Mouse (Mus musculus): ENCODE measurements around the gene Kif5c. TPM values are rescaled to one million over a fixed set of nuclear protein-coding genes. Genes with fewer than 3 reads are reported as not detected.

The Kif5c gene
- total RNA-seq, 2 experiments from 2014 or later, result 531 to 546 TPM

DNA sequence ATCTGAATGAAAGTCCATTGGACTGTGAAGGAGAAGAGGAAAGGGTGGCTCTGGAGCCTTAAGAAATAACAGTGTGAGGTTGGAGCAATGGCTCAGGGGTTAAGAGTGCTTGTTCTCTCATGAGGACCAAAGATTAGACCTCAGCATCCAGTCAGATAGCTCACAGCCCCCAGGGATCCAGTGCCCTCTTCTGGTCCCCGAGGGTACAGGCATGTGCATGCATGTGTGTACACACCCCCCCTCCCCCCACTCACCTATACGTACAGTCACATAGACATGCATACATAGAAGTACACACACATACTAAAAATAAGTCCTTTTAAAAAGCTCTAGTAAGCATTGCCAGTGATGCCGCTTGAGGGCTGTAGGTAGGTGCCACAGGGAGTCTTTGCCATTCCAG is 91.1 kb downstream of the Kif5c start:
- intact Hi-C loops (cut with DNase I), result loop anchor here (5.0 kb wide), 1 partner anchor 88 kb away; no protein-coding TSS in a partner anchor
- DNase-seq (ENCODE audit: extremely low spot score in 1 of 2, low spot score in 2 of 2), result no peak

DNA sequence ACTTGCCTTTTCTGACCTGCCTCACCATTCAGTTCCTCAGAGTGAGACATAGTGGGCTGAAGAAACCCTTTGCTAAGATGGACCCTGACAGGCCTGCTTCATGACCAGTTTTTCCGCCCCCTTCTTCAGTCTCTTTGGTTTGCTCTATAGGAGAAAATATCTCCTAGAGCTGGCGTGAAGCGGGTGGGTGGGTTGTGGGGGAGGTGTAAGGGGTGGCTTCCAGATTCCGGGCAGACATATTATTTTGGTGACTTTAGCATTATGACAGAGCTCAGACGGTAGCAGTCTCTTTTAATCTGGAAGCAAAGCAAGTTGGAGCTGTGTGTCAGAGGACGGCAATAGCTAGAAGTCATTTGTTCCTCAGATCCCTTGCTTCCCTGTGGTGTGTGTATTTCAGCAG is 92.6 kb downstream of the Kif5c start:
- intact Hi-C loops (cut with DNase I), result loop anchor here (5.0 kb wide), 1 partner anchor 89 kb away; no protein-coding TSS in a partner anchor
- DNase-seq (ENCODE audit: extremely low spot score in 1 of 2, low spot score in 2 of 2), result no peak

DNA sequence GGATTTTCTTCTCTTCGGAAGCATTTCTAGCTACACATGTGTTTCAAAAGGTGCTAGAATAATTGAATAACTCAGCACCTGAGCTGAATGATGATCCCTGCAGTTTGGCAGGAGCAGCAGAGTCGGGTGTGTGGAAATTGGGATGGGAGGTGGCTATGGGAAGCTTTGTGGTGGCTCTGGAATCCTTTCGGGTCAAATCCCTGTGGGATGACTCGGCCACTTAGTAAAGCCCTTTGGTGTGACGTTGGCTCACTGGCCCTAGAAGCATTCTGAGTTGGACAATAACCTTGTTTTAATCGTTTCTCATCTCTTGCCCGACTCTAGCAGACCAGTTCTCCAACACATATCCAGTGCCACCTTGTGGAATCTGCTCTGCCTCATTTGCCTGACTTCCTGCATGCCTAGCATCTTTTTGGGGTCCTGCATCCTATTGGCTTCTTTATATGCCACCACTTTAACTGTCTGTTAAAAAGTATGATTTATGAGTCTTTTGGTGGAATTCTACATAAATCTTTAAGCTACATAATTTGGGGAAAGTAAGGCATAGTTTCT is 93.3 kb downstream of the Kif5c start:
- intact Hi-C loops (cut with DNase I), result loop anchor here (5.0 kb wide), 1 partner anchor 90 kb away; no protein-coding TSS in a partner anchor
- DNase-seq (ENCODE audit: extremely low spot score in 1 of 2, low spot score in 2 of 2), result no peak

DNA sequence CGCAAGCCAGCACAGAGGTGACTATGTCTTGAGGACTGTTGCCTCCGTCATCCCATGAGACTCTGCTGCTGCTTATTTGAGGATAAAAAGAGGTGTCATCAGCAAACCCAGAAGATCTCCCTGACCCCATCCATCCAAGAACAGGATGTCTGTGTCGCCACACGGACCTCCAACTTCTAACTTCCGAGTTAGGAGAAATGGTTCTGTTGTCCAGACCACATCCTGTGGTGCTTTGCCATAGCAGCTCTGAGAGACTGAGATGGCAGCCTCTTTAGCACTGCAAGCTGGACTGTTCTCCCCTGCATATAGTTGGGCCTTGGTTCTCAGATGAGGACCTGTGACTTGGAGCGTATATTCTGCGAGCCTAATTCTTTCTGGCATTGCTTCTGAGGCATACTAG is 97.4 kb downstream of the Kif5c start:
- no peak for DNase-seq (ENCODE audit: extremely low spot score in 1 of 2, low spot score in 2 of 2)
- intact Hi-C loops (cut with DNase I), result no loop called here

DNA sequence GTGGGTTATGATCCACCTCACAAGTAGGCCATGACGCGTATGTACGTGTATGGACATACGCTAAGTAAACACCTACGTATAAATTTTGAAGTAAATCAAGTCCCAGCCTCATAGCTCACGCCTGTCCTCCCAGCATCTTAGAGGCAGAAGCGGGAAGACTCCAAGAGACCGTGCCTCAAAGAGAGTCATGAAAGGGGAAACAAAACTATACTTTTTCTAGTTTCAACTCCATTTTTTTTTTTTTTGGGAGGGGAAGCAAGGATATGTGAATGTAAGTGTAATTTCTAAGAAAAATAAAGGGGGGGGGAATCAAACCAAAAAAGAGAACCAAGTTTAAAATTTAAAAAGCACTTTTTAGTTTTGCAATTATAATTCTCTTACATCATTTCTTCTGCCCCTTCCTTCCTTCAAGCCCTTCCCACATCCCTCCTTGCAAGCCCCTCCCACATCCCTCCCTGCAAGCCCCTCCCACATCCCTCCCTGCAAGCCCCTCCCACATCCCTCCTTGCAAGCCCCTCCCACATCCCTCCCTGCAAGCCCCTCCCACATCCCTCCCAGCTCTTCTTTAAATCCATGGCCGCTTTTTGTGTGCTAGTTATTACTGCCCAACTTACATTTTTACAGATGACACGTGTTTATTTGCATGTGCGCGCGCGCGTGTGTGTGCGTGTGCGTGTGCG is 98.5 kb downstream of the Kif5c start:
- intact Hi-C loops (cut with DNase I), result no loop called here
- DNase-seq (ENCODE audit: extremely low spot score in 1 of 2, low spot score in 2 of 2), result no peak

DNA sequence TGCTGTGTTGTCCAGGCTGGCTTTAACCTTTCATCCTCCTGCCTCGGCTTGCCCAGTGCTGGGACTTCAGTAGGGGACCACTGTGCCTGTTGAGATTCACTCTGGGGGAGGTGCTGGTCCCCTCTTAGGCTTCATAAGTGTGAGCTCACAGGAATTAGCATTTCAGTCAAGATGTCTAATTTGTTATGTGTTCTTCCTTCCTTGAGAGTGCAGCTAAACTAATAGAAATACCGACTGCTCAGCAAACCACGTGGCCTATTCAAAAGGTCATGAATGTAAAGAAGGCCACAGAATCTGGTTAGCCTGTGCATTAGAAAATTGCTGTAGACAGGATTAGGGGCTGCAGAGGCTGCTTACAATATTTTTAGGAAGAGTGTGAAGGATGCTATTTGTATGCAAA is 99.4 kb downstream of the Kif5c start:
- DNase-seq (ENCODE audit: extremely low spot score in 1 of 2, low spot score in 2 of 2), result no peak
- intact Hi-C loops (cut with DNase I), result no loop called here

DNA sequence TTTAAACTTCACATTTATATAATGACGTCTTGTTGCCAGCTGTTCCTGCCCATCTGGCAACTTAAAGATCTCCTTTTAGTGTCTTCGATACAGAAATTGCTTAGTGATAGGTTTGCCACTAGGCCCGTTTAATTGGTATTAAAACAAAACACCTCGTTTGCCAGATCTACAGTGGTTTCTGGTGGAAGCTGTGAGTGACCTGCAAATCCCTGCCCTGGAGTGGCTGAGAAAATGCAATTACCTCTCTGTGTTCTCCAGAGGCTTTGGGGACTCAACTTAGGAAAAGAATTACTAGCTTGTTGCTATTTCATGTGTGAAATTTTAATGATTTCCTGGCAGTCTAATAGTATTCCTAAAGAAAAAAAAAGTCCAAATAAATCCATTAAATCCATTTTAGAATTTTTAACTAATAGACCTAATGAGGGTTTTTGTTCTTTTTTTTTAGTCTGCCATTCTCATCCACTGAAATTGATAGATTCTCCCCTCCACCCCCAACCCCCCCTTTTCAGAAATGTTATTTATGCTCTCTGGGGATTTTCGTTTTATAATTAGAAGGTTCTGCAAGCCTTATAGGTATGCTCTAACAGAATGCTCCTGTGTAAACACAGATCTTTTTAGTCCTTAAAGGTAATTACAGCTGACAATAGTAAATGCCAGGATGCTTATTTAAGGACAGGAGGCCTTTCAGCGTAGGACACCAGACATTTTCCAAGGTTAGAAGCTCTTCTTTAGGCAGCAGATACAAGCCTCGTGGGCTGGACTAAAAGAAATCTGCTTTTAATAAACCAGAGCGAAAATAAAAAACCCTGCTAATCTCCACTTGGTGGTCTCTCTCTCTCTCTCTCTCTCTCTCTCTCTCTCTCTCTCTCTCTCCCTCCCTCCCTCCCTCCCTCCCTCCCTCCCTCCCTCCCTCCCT is 100.1 kb downstream of the Kif5c start:
- DNase-seq (ENCODE audit: extremely low spot score in 1 of 2, low spot score in 2 of 2), result no peak

DNA sequence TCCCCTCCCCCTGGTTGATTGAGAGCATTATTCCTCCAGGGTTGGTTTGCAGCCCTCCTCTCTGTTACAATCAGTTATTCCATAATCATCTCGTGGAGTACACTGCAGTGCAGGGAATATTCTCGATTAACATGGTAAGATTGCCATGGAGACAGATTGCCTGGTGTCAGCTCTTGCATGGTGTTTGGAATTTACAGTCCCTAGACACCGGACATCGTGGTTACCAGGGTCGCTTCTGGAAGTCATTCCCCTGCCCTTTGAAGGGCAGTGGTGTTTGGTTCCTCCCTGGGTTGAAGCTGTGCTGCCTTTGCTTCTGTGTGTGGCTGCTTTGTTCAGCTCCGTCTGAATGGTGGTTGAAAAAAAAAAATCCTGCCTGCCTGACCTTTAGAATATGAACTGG is 100.8 kb downstream of the Kif5c start:
- no peak for DNase-seq (ENCODE audit: extremely low spot score in 1 of 2, low spot score in 2 of 2)
- intact Hi-C loops (cut with DNase I), result loop anchor here (10.0 kb wide), 1 partner anchor 165 kb away; no protein-coding TSS in a partner anchor

More for the DNA sequence above, 100.1 kb downstream of the Kif5c start:
- intact Hi-C loops (cut with DNase I), result no loop called here

DNA sequence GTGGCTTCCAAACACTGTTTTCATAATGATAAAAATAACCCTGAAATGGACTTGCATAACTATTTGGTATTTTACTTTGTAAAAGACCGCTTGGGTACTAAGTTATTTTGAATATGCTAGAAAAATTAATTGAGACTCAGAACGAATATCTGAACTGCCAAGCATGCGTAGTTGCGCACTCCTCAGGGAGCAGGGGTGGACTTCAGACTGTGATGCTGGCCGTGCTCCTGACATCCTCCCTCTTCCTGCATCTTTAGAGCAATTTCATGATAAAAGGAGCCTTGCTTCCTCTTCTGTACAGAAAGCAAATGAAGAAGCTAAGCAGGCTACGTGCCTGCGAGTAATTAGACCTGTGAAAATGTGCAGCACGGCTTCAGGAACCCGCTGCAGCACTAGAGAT is 101.2 kb downstream of the Kif5c start:
- intact Hi-C loops (cut with DNase I), result loop anchor here (10.0 kb wide), 1 partner anchor 166 kb away; no protein-coding TSS in a partner anchor
- DNase-seq (ENCODE audit: extremely low spot score in 1 of 2, low spot score in 2 of 2), result no peak

DNA sequence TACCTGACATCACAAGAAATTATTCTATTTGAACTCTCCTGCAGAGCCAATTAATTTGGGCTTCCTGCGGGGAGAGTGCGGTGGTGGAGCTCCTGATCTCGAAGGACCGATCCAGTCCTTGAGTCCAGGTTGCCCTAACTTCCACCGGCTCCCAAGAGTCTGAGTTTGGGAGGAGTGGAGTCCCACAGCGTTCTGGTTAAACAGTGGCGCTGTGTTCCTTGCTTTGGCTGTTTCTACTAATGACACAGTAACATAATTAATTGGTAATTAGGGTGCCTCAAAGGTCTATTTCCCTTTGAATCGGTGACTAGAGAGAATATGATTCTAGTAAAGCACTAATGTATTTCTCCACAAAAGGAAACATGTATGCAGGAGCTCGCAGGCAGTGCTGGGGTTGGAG is 103.2 kb downstream of the Kif5c start:
- intact Hi-C loops (cut with DNase I), result loop anchor here (10.0 kb wide), 1 partner anchor 168 kb away; no protein-coding TSS in a partner anchor
- DNase-seq (ENCODE audit: extremely low spot score in 1 of 2, low spot score in 2 of 2), result no peak

DNA sequence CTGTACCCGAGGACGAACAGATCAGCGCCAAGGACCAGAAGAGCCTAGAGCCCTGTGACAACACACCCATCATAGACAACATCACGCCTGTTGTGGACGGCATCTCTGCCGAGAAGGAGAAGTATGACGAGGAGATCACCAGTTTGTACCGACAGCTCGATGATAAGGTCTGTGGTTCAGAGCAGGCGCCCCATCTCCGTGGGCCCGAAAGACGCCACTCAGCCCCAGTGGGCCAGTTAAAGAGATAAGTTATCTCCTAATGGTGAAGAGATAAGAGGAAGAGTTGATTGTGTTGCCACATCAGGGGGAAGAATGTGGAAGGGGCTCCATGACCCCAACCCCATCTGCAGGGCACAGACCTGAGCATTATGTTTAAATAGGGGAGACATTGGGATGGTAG is 103.9 kb downstream of the Kif5c start:
- DNase-seq (ENCODE audit: extremely low spot score in 1 of 2, low spot score in 2 of 2), result no peak
- intact Hi-C loops (cut with DNase I), result loop anchor here (10.0 kb wide), 1 partner anchor 168 kb away; no protein-coding TSS in a partner anchor

DNA sequence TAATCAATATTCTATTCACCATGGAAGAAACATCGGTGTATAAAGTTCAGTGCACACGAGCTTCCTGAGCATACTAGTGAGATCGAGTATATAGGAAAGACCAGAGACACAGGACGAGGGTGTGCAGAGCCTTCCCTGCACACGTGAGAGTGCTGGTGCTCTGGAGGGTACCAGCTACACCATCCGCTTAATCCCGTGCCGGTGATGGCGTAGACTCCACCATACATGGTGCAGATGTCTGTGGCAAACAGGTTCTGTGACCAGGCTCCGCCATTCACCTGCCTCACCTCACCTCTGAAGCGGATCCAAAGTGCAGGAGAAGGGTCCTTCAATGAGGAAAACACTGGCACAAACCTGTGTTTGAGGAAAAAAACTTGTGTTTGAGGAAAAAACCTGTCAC is 107.6 kb downstream of the Kif5c start:
- no peak for DNase-seq (ENCODE audit: extremely low spot score in 1 of 2, low spot score in 2 of 2)
- intact Hi-C loops (cut with DNase I), result loop anchor here (5.0 to 10.0 kb wide), 2 partner anchors 172 to 274 kb away; partner anchors contain the start of gene Epc2

DNA sequence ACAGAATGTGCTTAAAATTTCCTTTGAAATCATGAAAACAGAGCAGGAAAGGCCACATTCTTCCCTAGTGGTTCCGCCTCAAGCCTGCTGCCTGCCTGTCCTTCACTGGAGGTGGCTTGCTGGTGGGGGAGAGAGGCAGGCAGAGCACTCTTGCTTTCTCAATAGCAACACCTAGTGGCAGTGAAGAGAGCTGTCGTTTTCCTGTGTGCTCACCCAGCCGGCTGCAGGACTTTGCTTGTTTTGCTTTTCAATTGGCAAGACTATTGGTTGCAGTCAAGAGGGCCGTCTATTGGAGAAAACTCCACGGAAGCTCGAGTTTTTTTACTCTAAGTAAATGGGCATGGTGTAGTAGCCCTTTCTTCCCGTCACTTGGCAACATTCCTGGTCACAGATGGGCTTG is 108.1 kb downstream of the Kif5c start:
- intact Hi-C loops (cut with DNase I), result loop anchor here (5.0 to 10.0 kb wide), 2 partner anchors 172 to 275 kb away; partner anchors contain the start of gene Epc2

DNA sequence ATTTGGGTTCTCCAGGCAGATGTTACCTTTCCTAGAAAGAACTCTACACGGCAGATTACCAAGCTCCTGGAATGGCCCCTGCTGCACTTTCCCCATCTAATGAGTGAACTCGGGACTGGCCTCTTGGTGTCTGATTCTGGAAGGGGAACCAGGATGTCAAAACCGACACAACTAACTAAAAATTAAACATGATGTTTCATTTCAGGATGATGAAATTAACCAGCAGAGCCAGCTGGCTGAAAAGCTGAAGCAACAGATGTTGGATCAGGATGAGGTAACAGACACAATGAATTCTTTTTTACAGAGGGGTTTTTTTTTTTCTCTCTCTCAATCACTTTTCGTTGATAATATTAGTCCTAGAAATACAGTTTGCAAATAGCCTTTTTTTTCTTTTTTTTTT is 108.6 kb downstream of the Kif5c start:
- intact Hi-C loops (cut with DNase I), result loop anchor here (5.0 to 10.0 kb wide), 2 partner anchors 173 to 275 kb away; partner anchors contain the start of gene Epc2
- DNase-seq (ENCODE audit: extremely low spot score in 1 of 2, low spot score in 2 of 2), result no peak

More for the DNA sequence above, 108.1 kb downstream of the Kif5c start:
- DNase-seq (ENCODE audit: extremely low spot score in 1 of 2, low spot score in 2 of 2), result peak; percentile 57 to 77

DNA sequence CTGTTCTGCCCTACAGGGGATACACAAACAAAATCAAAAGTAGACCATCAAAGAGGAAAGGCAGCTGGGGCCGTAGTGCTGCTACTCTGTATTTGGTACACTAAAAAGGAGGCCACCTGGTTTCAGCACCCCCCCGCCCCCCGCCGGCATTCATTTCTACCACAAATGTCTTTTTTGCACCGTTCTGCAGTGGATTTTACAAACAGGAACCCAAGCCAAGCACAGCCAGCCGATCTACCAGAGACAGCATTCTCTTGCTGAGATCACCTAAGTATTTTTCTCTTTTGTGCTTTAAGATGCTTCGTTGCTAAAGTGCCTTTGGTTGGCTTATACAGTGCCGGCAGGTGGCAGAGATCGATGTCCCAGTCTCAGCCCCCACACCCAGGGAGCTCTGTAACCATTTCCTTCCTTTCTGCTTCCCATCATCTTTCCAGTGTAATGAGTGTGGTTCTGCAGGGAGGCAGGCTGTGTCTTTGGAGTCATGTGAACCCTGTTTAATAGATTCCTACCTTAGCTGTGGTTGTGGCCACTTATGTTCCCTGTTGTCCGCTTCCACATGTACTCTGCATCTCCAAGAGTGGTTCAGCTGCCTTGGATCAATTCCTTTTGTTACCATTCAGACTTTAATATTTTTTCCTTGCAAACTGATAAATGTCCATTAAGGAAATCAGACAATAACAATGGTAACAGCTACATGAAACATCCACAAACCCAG is 110.0 kb downstream of the Kif5c start:
- DNase-seq (ENCODE audit: extremely low spot score in 1 of 2, low spot score in 2 of 2), result no peak
- intact Hi-C loops (cut with DNase I), result loop anchor here (5.0 to 10.0 kb wide), 2 partner anchors 174 to 277 kb away; partner anchors contain the start of gene Epc2

DNA sequence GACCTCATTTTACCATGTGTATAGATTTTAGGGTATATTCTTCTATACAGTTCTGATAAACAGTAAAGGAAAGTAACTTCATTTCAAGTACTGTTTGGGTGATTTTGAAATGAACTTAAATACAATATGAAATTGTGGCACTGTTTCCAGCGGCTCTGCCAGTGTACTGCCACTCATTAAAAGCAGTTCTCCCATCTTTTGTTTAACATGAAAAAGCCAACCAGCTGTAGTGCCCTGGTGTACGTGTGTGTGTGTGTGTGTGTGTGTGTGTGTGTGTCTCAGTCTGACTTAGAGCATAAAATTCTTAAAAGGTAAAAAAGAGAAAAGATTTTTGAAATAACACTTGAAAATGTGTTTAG is 110.5 kb downstream of the Kif5c start:
- no peak for DNase-seq (ENCODE audit: extremely low spot score in 1 of 2, low spot score in 2 of 2)
- intact Hi-C loops (cut with DNase I), result loop anchor here (5.0 to 10.0 kb wide), 2 partner anchors 175 to 277 kb away; partner anchors contain the start of gene Epc2

DNA sequence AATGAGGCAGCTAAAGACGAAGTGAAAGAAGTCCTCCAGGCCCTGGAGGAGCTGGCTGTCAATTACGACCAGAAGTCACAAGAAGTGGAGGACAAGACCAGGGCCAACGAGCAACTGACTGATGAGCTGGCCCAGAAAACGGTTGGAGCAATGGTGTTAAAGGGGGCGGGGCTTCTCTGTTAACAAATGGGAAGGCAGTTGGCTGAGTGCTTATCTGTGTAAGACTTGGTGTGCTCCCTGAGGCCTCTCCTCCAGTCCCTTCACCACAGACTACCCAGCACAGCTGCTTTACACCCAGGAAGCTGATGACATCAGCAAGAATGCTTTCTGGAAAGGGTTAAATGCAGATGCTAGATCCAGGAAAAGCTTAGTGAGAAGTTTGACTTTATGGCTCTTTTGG is 111.1 kb downstream of the Kif5c start:
- intact Hi-C loops (cut with DNase I), result loop anchor here (5.0 to 10.0 kb wide), 2 partner anchors 373 to 815 kb away; no protein-coding TSS in a partner anchor
- DNase-seq (ENCODE audit: extremely low spot score in 1 of 2, low spot score in 2 of 2), result no peak
